Comparison of ENCODE assay signal across 12 mouse cellular contexts in the genomic region with DNA sequence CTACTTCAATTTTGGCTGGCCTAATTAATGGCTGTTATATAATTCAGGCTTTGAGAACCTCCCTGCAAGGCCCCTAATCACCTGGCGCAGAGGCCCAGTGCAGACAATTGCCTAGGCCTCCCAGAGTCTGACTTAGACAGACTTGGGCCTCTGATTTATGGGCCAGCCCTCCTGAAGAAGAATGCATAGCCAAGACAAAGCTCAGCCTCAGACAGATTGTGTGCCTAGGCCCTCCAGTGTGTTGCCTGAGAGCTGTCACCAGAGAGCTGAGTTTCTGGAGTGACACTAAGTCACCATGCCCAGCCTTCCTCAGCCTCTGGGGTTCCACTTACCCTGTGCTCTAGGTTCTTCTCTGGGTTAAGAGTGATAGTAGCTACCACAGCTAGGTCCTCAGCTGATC.
DNase-seq lines count a peak whose midpoint lies in the region; ATAC-seq and TF ChIP-seq lines count a peak whose summit lies in the region.
"Had no signal": no experiment of that assay in that cellular context is flagged by ENCODE, and none has a peak within 500 bp of the region (broad histone marks: within the 10 kb centered on the region; RNA-seq: fewer than 3 reads in every experiment).

No protein-coding gene starts in this region.

- TF ChIP-seq CTCF in hindbrain, postnatal 0 days (IDR thresholded peaks at IDR 0.05; ENCODE audit: low read depth) = no peak
- no peak for TF ChIP-seq CTCF in stomach, postnatal 0 days (IDR thresholded peaks at IDR 0.05; ENCODE audit: low read depth)

- H3K9ac ChIP-seq in neural tube, embryonic 11.5 days (ENCODE audit: low read length) = no peak overlapping the region
- no peak overlapping the region for H3K9ac ChIP-seq in hindbrain, postnatal 0 days (replicated peaks; ENCODE audit: low read length)
- H3K9ac ChIP-seq in stomach, postnatal 0 days (ENCODE audit: low read length) = no peak overlapping the region
- H3K9ac ChIP-seq: embryonic facial prominence, embryonic 12.5 days; heart, embryonic 15.5 days had no signal

- WGBS in neural tube, embryonic 11.5 days = 64% methylated on average over 1 of the region's 1 CpGs
- 80% methylated on average over 1 of the region's 1 CpGs for WGBS in hindbrain, postnatal 0 days
- 90% methylated on average over 1 of the region's 1 CpGs for WGBS in stomach, postnatal 0 days

- H3K27me3 ChIP-seq in neural tube, embryonic 11.5 days (ENCODE audit: control insufficient read depth, insufficient read depth, low read length) = no peaks in the 10 kb centered on the region
- H3K27me3 ChIP-seq in hindbrain, postnatal 0 days (ENCODE audit: insufficient read depth, low read length) = no peaks in the 10 kb centered on the region
- no peaks in the 10 kb centered on the region for H3K27me3 ChIP-seq in stomach, postnatal 0 days (ENCODE audit: control insufficient read depth, insufficient read depth, low read length)
- H3K27me3 ChIP-seq: embryonic facial prominence, embryonic 12.5 days; heart, embryonic 15.5 days had no signal

- no peak overlapping the region for H3K4me2 ChIP-seq in neural tube, embryonic 11.5 days (ENCODE audit: low read depth)
- no peak overlapping the region for H3K4me2 ChIP-seq in hindbrain, postnatal 0 days (ENCODE audit: low read depth, low read length)
- H3K4me2 ChIP-seq in stomach, postnatal 0 days (replicated peaks; ENCODE audit: low read depth) = no peak overlapping the region
- H3K4me2 ChIP-seq: embryonic facial prominence, embryonic 12.5 days; heart, embryonic 15.5 days had no signal

- TF ChIP-seq EP300 in stomach, postnatal 0 days (optimal IDR thresholded peaks at IDR 0.05) = no peak

- ATAC-seq in neural tube, embryonic 11.5 days (ENCODE audit: insufficient read depth, low FRiP score, low TSS enrichment) = peak; percentile 87
- ATAC-seq in hindbrain, postnatal 0 days = peak; percentile 38; the same call in 1 of the 2 replicates
- ATAC-seq in stomach, postnatal 0 days (ENCODE audit: low FRiP score, low TSS enrichment) = no peak

- H3K36me3 ChIP-seq in neural tube, embryonic 11.5 days (ENCODE audit: control insufficient read depth, insufficient read depth, low read length) = no peaks in the 10 kb centered on the region
- H3K36me3 ChIP-seq in hindbrain, postnatal 0 days (ENCODE audit: insufficient read depth, low read length) = no peaks in the 10 kb centered on the region
- H3K36me3 ChIP-seq in stomach, postnatal 0 days (ENCODE audit: control insufficient read depth, insufficient read depth, low read length) = no peaks in the 10 kb centered on the region

- peak; percentile 35 for DNase-seq in cerebellum, adult 9-11 months
- DNase-seq in cerebellum, postnatal 4 days (ENCODE audit: low spot score in 2 of 2) = no peak
- DNase-seq in neural tube, embryonic 11.5 days (ENCODE audit: low spot score) = peak; percentile 36
- no peak for DNase-seq in neural tube, embryonic 10.5 days (ENCODE audit: extremely low spot score, low spot score)
- DNase-seq in hindbrain, postnatal 0 days (ENCODE audit: low spot score) = no peak
- no peak for DNase-seq in right cerebral cortex, postnatal 14 days
- no peak for DNase-seq in stomach, postnatal 0 days (ENCODE audit: low spot score)
- DNase-seq in layer of hippocampus, postnatal 10 days (ENCODE audit: low spot score in 2 of 2) = no peak
- DNase-seq: gastrocnemius, postnatal 10 days; kidney, adult 18-20 months had no signal

- no peak overlapping the region for H3K27ac ChIP-seq in neural tube, embryonic 11.5 days (ENCODE audit: low read depth, low read length)
- H3K27ac ChIP-seq in hindbrain, postnatal 0 days = no peak overlapping the region; the same call in 1 of the 2 replicates
- no peak overlapping the region for H3K27ac ChIP-seq in stomach, postnatal 0 days (replicated peaks)
- H3K27ac ChIP-seq: embryonic facial prominence, embryonic 12.5 days; heart, embryonic 15.5 days had no signal

- H3K4me3 ChIP-seq in neural tube, embryonic 11.5 days (ENCODE audit: low read depth, low read length) = no peak overlapping the region
- H3K4me3 ChIP-seq in hindbrain, postnatal 0 days (ENCODE audit: low read length) = no peak overlapping the region
- no peak overlapping the region for H3K4me3 ChIP-seq in stomach, postnatal 0 days (ENCODE audit: low read depth, low read length)
- H3K4me3 ChIP-seq: embryonic facial prominence, embryonic 12.5 days; heart, embryonic 15.5 days had no signal

- peaks cover 13% of the 10 kb centered on the region for H3K4me1 ChIP-seq in neural tube, embryonic 11.5 days (ENCODE audit: control insufficient read depth, insufficient read depth, low read length)
- H3K4me1 ChIP-seq in hindbrain, postnatal 0 days (ENCODE audit: insufficient read depth, low read length) = no peaks in the 10 kb centered on the region
- H3K4me1 ChIP-seq in stomach, postnatal 0 days (replicated peaks; ENCODE audit: control insufficient read depth, insufficient read depth) = no peaks in the 10 kb centered on the region
- H3K4me1 ChIP-seq: heart, embryonic 15.5 days had no signal

- H3K9me3 ChIP-seq in neural tube, embryonic 11.5 days (ENCODE audit: control insufficient read depth, low read length) = no peaks in the 10 kb centered on the region
- no peaks in the 10 kb centered on the region for H3K9me3 ChIP-seq in hindbrain, postnatal 0 days (ENCODE audit: low read length)
- H3K9me3 ChIP-seq in stomach, postnatal 0 days (ENCODE audit: control insufficient read depth, low read length) = no peaks in the 10 kb centered on the region
- H3K9me3 ChIP-seq: embryonic facial prominence, embryonic 12.5 days; heart, embryonic 15.5 days had no signal

Comparison
In these comparisons a context has a peak if more than half of its experiments do, and no peak if none do; other contexts are left out.
1. DNase-seq: peak in cerebellum, adult 9-11 months (single experiment) and neural tube, embryonic 11.5 days (single experiment); none in cerebellum, postnatal 4 days (0 of 2), neural tube, embryonic 10.5 days (single experiment), hindbrain, postnatal 0 days (single experiment), right cerebral cortex, postnatal 14 days (single experiment), stomach, postnatal 0 days (single experiment) and layer of hippocampus, postnatal 10 days (0 of 2).